Mouse (Mus musculus) spleen, postnatal 4 days (tissue): ENCODE data around the gene Lmbrd2.

Experiments used
- DNase-seq, 2 experiments: peaks; one replicate each; pipeline ENCODE4 v3.0.0; 2022; ENCODE audit warnings: low spot score in 2 of 2

Lmbrd2 gene

GRCm38 (mm10) chr15:9140252-9140680, at the start of gene Lmbrd2:
TSS of gene Lmbrd2 (plus strand) at chr15:9140550.
- peak; percentile 95 to 97 for DNase-seq

GRCm38 (mm10) chr15:9090662-9091061, 49.7 kb upstream of the Lmbrd2 start:
- no peak for DNase-seq

- DNase-seq: no peak
Measured at GRCm38 (mm10) chr15:9093598-9094365, 46.6 kb upstream of the Lmbrd2 start.

- peak in 1 of 2 experiments; percentile 34 for DNase-seq
Measured at GRCm38 (mm10) chr15:9094366-9094750, 46.0 kb upstream of the Lmbrd2 start.

GRCm38 (mm10) chr15:9096865-9097264, 43.5 kb upstream of the Lmbrd2 start:
- DNase-seq: no peak

GRCm38 (mm10) chr15:9100446-9101077, 39.8 kb upstream of the Lmbrd2 start:
- DNase-seq: peak in 1 of 2 experiments; percentile 29

GRCm38 (mm10) chr15:9106303-9107074, 33.9 kb upstream of the Lmbrd2 start:
- no peak for DNase-seq

- peak in 1 of 2 experiments; percentile 19 for DNase-seq
Measured at GRCm38 (mm10) chr15:9110526-9111347, 29.6 kb upstream of the Lmbrd2 start.

GRCm38 (mm10) chr15:9111648-9112047, 28.7 kb upstream of the Lmbrd2 start:
- DNase-seq: no peak

GRCm38 (mm10) chr15:9113556-9113955, 26.8 kb upstream of the Lmbrd2 start:
- no peak for DNase-seq

GRCm38 (mm10) chr15:9114131-9114530, 26.2 kb upstream of the Lmbrd2 start:
- DNase-seq: no peak

- no peak for DNase-seq
Measured at GRCm38 (mm10) chr15:9114599-9114998, 25.8 kb upstream of the Lmbrd2 start.

- peak in 1 of 2 experiments; percentile 31 for DNase-seq
Measured at GRCm38 (mm10) chr15:9118852-9119251, 21.5 kb upstream of the Lmbrd2 start.

GRCm38 (mm10) chr15:9120081-9120480, 20.3 kb upstream of the Lmbrd2 start:
- DNase-seq: peak in 1 of 2 experiments; percentile 70

- peak in 1 of 2 experiments; percentile 40 for DNase-seq
Measured at GRCm38 (mm10) chr15:9122989-9123388, 17.4 kb upstream of the Lmbrd2 start.

GRCm38 (mm10) chr15:9124856-9125255, 15.5 kb upstream of the Lmbrd2 start:
- DNase-seq: peak in 1 of 2 experiments; percentile 52

GRCm38 (mm10) chr15:9127051-9127791, 13.1 kb upstream of the Lmbrd2 start:
- DNase-seq: peak in 1 of 2 experiments; percentile 50

- DNase-seq: no peak
Measured at GRCm38 (mm10) chr15:9130772-9131498, 9.4 kb upstream of the Lmbrd2 start.

- no peak for DNase-seq
Measured at GRCm38 (mm10) chr15:9131499-9131888, 8.9 kb upstream of the Lmbrd2 start.
